Mouse (Mus musculus) neural tube, embryonic 12.5 days (tissue): ENCODE measurements around the gene Rnf20. TPM values are rescaled to one million over a fixed set of nuclear protein-coding genes. Genes with fewer than 3 reads are reported as not detected.
"Not testable (repeated sequence)": the region's sequence is repeated elsewhere in the genome, so short reads cannot be mapped to it uniquely, and the experiment has no call there.

Experiments used
- ATAC-seq: fragments of 200-750 bp; cut with Nextera tagmentation; 2 replicates; pipeline ENCODE4 v1.8.0; 2017; ENCODE audit warnings: low read depth, mild to moderate bottlenecking, moderate TSS enrichment, moderate library complexity; ENCODE audit not compliant: low FRiP score
- H3K27ac ChIP-seq: fragments of 300-500 bp; sonication (generic); 2 replicates; pipeline ENCODE4 v1.5.1; 2016
- H3K27me3 ChIP-seq: fragments of 300-500 bp; sonication (generic); replicated peaks from 2 replicates; pipeline ENCODE4 v1.6.1; 2016; ENCODE audit warnings: mild to moderate bottlenecking
- H3K36me3 ChIP-seq: fragments of 300-500 bp; sonication (generic); 2 replicates; pipeline ENCODE4 v1.6.1; 2016; ENCODE audit warnings: mild to moderate bottlenecking
- H3K4me1 ChIP-seq: fragments of 300-500 bp; sonication (generic); 2 replicates; pipeline ENCODE4 v1.6.1; 2016
- H3K4me2 ChIP-seq: fragments of 300-500 bp; sonication (generic); replicated peaks from 2 replicates; pipeline ENCODE4 v1.6.1; 2016; ENCODE audit warnings: mild to moderate bottlenecking
- H3K4me3 ChIP-seq: fragments of 300-500 bp; sonication (generic); 2 replicates; pipeline ENCODE4 v1.5.1; 2016
- H3K9ac ChIP-seq: fragments of 300-500 bp; sonication (generic); 2 replicates; pipeline ENCODE4 v1.6.1; 2016; ENCODE audit warnings: mild to moderate bottlenecking
- H3K9me3 ChIP-seq: fragments of 300-500 bp; sonication (generic); 2 replicates; pipeline ENCODE4 v1.6.1; 2016; ENCODE audit warnings: mild to moderate bottlenecking
- WGBS: fragments of 180-500 bp; shearing (Covaris S2); methylation state at CpG from one replicate; pipeline ENCODE4 v1.1.7; 2016; 5-methylcytosine and 5-hydroxymethylcytosine counted together
- polyA plus RNA-seq: library from polyadenylated mRNA; unstranded; fragments of >200 nt; fragmentation: Nextera tagmentation; extraction: Ambion mirVana; gene quantifications from 2 replicates; pipeline ENCODE4 v1.2.1, GENCODE M21; 2016

Rnf20 gene
- polyA plus RNA-seq, 1 experiment from 2014 or later = 57.4 TPM

DNA sequence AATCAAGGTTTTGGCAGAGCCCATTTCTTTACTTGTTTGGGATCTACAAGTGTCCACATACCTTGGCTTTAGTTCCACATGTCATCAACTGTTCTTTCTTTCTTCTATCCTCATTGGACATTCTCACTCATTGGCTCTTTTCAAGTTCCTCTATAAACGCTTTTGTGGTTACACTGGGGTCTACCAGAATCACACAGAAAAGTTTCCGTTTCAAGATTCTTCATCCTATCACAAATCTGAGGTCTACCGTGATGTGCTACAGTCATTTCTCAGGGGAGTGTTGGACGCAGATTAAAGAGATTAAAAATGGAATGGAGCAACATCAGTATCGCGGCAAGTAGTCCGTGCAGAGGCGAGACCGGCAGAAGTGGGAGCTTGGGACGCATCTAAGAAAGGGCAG is 14.9 kb upstream of the Rnf20 start:
- WGBS = 94% methylated on average over 10 of the region's 10 CpGs
- ATAC-seq = no peak
- Histone ChIP-seq H3K9ac (no peak overlapping the region), H3K9me3 (no peaks in the 10 kb centered on the region), H3K27me3 (no peaks in the 10 kb centered on the region), H3K4me3 (no peak overlapping the region), H3K4me1 (no peaks in the 10 kb centered on the region), H3K36me3 (no peaks in the 10 kb centered on the region), H3K27ac (no peak overlapping the region), H3K4me2 (no peak overlapping the region)

- not testable (repeated sequence) for H3K4me3 ChIP-seq, H3K4me1 ChIP-seq, H3K27me3 ChIP-seq, ATAC-seq, H3K9me3 ChIP-seq, H3K27ac ChIP-seq, H3K9ac ChIP-seq, H3K36me3 ChIP-seq, H3K4me2 ChIP-seq
- 94% methylated on average over 7 of the region's 7 CpGs for WGBS
These were observed 11.9 kb upstream of the Rnf20 start for GRCm38 (mm10) chr4:49619861-49620260.

DNA sequence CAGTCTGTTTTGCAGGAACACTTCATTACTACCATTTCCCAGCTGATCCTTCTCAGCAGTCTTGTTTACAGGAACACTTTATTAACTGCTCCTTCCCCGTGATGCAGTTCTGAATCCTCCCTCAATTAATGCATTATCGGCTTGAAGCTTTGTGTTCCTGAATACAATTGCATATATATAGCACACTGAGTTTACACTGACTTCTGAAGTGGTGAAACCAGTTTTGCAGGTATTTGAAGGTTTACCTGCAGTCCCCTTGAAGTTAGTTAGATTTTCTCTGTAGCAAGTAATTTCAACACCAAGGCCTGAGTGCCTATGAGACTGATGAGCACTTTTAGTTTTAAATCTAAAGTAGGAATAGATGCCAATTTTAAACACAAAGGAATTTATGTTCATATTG is 9.5 kb upstream of the Rnf20 start:
- 82% methylated on average over 2 of the region's 2 CpGs for WGBS
- H3K4me3 ChIP-seq = no peak overlapping the region
- H3K4me1 ChIP-seq = no peaks in the 10 kb centered on the region

DNA sequence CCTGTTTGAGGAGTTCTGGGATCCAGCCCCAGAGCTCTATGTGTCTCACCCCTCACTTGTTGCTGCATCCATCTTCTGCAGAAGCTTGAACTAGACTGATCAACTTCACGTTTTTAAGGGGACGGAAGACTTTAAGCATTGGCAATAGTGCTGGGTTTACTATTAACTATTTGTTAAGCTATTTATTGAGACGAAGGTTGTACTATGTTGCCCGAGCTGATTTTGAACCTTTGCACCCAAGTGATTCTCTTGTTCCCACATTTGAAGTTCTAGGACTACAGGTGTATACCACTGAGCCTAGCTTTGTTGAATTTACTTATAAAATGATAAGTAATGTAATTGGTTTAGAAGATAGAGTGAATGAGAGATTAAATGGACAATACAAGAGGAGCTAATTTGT is 7.9 kb upstream of the Rnf20 start:
- H3K4me3 ChIP-seq = no peak overlapping the region
- no peak overlapping the region for H3K27ac ChIP-seq
- no peaks in the 10 kb centered on the region for H3K4me1 ChIP-seq
- H3K9me3 ChIP-seq = no peaks in the 10 kb centered on the region
- H3K27me3 ChIP-seq = no peaks in the 10 kb centered on the region
- no peaks in the 10 kb centered on the region for H3K36me3 ChIP-seq
- no peak overlapping the region for H3K4me2 ChIP-seq
- no peak overlapping the region for H3K9ac ChIP-seq
- 91% methylated on average over 4 of the region's 4 CpGs for WGBS
- ATAC-seq = no peak

More for the DNA sequence above, 9.5 kb upstream of the Rnf20 start:
- Histone ChIP-seq H3K36me3 (no peaks in the 10 kb centered on the region), H3K9ac (no peak overlapping the region), H3K27me3 (no peaks in the 10 kb centered on the region), H3K9me3 (no peaks in the 10 kb centered on the region), H3K27ac (no peak overlapping the region), H3K4me2 (no peak overlapping the region)
- ATAC-seq = no peak

GRCm38 (mm10) chr4:49624969-49625368 is 6.8 kb upstream of the Rnf20 start:
- H3K4me2 ChIP-seq, H3K27ac ChIP-seq, H3K4me1 ChIP-seq, ATAC-seq, H3K9ac ChIP-seq, H3K9me3 ChIP-seq, H3K4me3 ChIP-seq, H3K27me3 ChIP-seq, H3K36me3 ChIP-seq: not testable (repeated sequence)
- 94% methylated on average over 4 of the region's 4 CpGs for WGBS

DNA sequence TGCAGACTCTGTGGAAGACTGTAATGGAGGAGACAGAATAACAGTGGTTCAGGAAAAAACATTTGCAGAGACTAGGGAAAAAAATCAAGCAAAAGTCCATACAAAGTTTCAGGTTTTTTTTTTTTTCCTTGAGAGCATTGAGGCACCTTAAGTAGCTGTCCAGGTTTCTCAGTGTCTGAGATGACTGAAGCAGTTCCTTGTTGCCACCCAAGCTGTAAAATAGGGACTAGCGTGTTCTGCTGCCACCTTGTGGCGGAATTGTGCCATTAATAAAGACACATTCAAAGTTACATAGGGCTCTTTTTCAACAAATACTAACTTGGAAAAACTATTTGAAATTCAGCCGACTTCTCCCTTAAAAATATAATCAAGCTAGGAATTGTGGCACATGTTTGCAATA is 4.8 kb upstream of the Rnf20 start:
- WGBS = 4% methylated on average over 3 of the region's 3 CpGs
- no peaks in the 10 kb centered on the region for H3K4me1 ChIP-seq
- no peaks in the 10 kb centered on the region for H3K36me3 ChIP-seq
- no peak overlapping the region for H3K4me2 ChIP-seq
- H3K9me3 ChIP-seq = no peaks in the 10 kb centered on the region
- no peak for ATAC-seq
- no peaks in the 10 kb centered on the region for H3K27me3 ChIP-seq
- no peak overlapping the region for H3K9ac ChIP-seq
- H3K27ac ChIP-seq = no peak overlapping the region
- H3K4me3 ChIP-seq = no peak overlapping the region

DNA sequence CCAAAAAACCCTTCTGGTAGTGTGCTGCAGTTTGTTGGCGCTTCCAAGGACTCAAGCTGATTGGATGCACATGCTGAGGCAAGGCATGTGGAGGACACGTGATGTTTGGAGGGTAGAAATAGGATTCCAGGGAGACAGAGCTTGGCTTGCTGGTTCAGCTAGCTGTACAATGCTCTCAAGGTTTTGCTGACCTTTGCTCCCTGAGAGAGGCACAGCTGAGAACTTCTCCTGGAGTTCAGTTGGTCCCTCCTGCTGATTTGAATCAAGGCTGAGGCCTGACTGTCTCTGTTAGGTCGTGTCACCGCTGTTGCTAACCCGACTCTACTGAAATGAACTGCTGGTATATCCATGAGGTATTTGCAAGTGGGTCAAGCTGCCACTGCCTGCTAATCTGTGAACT is 2.9 kb upstream of the Rnf20 start:
- H3K4me2 ChIP-seq = no peak overlapping the region
- H3K36me3 ChIP-seq = no peaks in the 10 kb centered on the region
- no peak overlapping the region for H3K27ac ChIP-seq
- H3K4me3 ChIP-seq = no peak overlapping the region
- ATAC-seq = no peak
- 80% methylated on average over 5 of the region's 5 CpGs for WGBS
- H3K27me3 ChIP-seq = no peaks in the 10 kb centered on the region
- H3K9me3 ChIP-seq = no peaks in the 10 kb centered on the region
- peaks cover 4% of the 10 kb centered on the region; the same call in 1 of the 2 replicates for H3K4me1 ChIP-seq
- H3K9ac ChIP-seq = no peak overlapping the region

DNA sequence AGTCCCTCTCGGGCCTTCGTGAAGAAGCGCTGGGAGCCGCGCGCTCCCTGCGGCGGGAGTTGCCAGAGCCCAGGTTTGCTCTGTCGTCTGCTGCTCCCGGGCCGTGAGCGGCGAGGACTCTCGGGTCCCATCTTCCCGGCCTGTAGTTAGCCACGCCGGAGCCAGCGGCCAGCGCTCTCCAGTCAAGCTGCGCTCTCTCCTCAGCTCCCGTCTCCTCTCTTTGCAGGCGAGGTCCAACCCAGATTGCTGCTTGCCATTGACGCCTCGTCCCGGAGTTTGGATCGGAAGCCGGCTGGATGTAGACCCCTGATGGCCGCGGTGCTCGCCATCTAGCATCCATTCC is 304 bp downstream of the Rnf20 start:
- peaks cover 4% of the 10 kb centered on the region; the same call in 1 of the 2 replicates for H3K4me1 ChIP-seq
- H3K9ac ChIP-seq = peak overlapping the region; percentile 81
- H3K36me3 ChIP-seq = peaks cover 19% of the 10 kb centered on the region
- peak overlapping the region; percentile 76 for H3K27ac ChIP-seq
- peak overlapping the region; percentile 81 for H3K4me2 ChIP-seq
- H3K9me3 ChIP-seq = no peaks in the 10 kb centered on the region
- peak overlapping the region; percentile 81 for H3K4me3 ChIP-seq
- no peaks in the 10 kb centered on the region for H3K27me3 ChIP-seq
- under 1% methylated on average over 30 of the region's 30 CpGs for WGBS
- peak; percentile 80 for ATAC-seq

GRCm38 (mm10) chr4:49637821-49638220 is 6.0 kb downstream of the Rnf20 start:
- peaks cover 58% of the 10 kb centered on the region for H3K36me3 ChIP-seq
- no peak overlapping the region for H3K4me2 ChIP-seq
- H3K9ac ChIP-seq = no peak overlapping the region
- H3K4me3 ChIP-seq = no peak overlapping the region
- WGBS = 96% methylated on average over 11 of the region's 11 CpGs
- no peaks in the 10 kb centered on the region for H3K27me3 ChIP-seq
- ATAC-seq = no peak
- H3K27ac ChIP-seq = no peak overlapping the region
- peaks cover 4% of the 10 kb centered on the region; the same call in 1 of the 2 replicates for H3K4me1 ChIP-seq
- H3K9me3 ChIP-seq = no peaks in the 10 kb centered on the region

GRCm38 (mm10) chr4:49639913-49640312 is 8.1 kb downstream of the Rnf20 start:
- Histone ChIP-seq H3K4me2 (no peak overlapping the region), H3K9me3 (no peaks in the 10 kb centered on the region), H3K27ac (no peak overlapping the region), H3K9ac (no peak overlapping the region), H3K27me3 (no peaks in the 10 kb centered on the region), H3K36me3 (peaks cover 69% of the 10 kb centered on the region), H3K4me3 (no peak overlapping the region), H3K4me1 (no peaks in the 10 kb centered on the region)
- no peak for ATAC-seq
- WGBS = 80% methylated on average over 2 of the region's 2 CpGs

DNA sequence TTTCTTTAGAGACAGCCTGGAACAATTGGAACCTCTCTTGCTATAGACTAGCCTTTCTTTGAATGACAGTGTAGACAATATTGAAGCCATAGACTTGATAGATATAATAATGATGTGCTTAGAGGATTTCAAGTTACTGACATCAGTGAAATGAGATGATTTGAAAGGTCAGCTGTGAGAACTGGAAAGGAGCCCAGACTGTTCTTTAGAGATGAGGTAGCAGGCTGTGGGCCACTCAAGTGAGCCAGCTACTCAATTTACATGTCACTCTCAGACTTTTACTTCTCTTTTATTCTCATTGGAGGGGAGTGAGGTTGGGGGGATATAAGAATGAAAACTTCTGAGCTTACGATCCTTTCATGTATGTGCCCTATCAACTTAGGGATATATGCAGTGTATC is 27.6 kb downstream of the Rnf20 start:
- no peaks in the 10 kb centered on the region for H3K27me3 ChIP-seq
- H3K36me3 ChIP-seq = peaks cover 55% of the 10 kb centered on the region
- no peak overlapping the region for H3K4me2 ChIP-seq
- no peak overlapping the region for H3K4me3 ChIP-seq
- no peak overlapping the region for H3K9ac ChIP-seq
- no peaks in the 10 kb centered on the region for H3K9me3 ChIP-seq
- H3K27ac ChIP-seq = no peak overlapping the region
- no peak for ATAC-seq
- H3K4me1 ChIP-seq = no peaks in the 10 kb centered on the region
- 97% methylated on average over 1 of the region's 1 CpGs for WGBS

GRCm38 (mm10) chr4:49661664-49662063 is 29.9 kb downstream of the Rnf20 start:
- H3K4me2 ChIP-seq = no peak overlapping the region
- H3K4me3 ChIP-seq = no peak overlapping the region
- no peak overlapping the region for H3K27ac ChIP-seq
- WGBS = 96% methylated on average over 9 of the region's 9 CpGs
- H3K4me1 ChIP-seq = no peaks in the 10 kb centered on the region
- no peaks in the 10 kb centered on the region for H3K9me3 ChIP-seq
- H3K27me3 ChIP-seq = no peaks in the 10 kb centered on the region
- H3K9ac ChIP-seq = no peak overlapping the region
- H3K36me3 ChIP-seq = peaks cover 41% of the 10 kb centered on the region
- no peak for ATAC-seq

DNA sequence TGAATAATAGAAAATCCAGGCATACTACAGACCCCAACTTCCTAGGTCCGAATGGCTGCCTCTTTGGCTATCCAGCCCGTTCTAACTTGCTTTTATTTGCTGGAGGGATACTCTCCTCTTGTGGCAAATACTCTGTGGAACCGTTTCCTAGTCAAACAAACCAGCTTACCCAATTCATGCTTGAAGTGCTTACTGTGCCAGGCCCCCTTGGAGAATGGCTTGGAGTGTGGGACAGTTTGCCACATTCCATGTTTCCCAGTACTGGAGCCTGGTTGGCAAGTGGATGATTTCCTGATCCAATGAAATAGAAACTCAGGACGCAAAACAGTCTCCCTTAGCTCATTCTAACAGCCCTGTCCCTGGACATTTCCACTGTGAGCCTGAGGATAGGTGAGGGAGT is 30.4 kb downstream of the Rnf20 start:
- Histone ChIP-seq H3K4me2 (no peak overlapping the region), H3K9me3 (no peaks in the 10 kb centered on the region), H3K4me3 (no peak overlapping the region), H3K27me3 (no peaks in the 10 kb centered on the region), H3K27ac (no peak overlapping the region), H3K36me3 (peaks cover 35% of the 10 kb centered on the region), H3K4me1 (no peaks in the 10 kb centered on the region), H3K9ac (no peak overlapping the region)
- 90% methylated on average over 4 of the region's 4 CpGs for WGBS
- no peak for ATAC-seq
